Mouse (Mus musculus): ENCODE results near the gene Trmt1l. TPM values are rescaled to one million over a fixed set of nuclear protein-coding genes. Genes with fewer than 3 reads are reported as not detected.
A peak's percentile ranks its signal among the peaks of the same experiment; 100 is the strongest.

Gene Trmt1l
- polyA plus RNA-seq (2015; fragmentation: Nextera tagmentation; extraction: Ambion mirVana), result 51.8 and 56.0 TPM in 2 replicates

GRCm38 (mm10) chr1:151428263-151429221 lies at the start of gene Trmt1l, which contains the start of gene Swt1:
Gene Trmt1l, plus strand, starts transcription at chr1:151428542.
Gene Swt1, minus strand, starts transcription at chr1:151428455.
- ATAC-seq, result peak; percentile 100
- peak within 1 kb of the TSS; percentile 96 for H3K27ac ChIP-seq
- peaks cover 30% of the 10 kb centered on the region for H3K4me1 ChIP-seq (replicated peaks)
- H3K9me3 ChIP-seq, result no peaks in the 10 kb centered on the region
- peak within 1 kb of the TSS; percentile 94 for H3K4me3 ChIP-seq (replicated peaks)
- no peaks in the 10 kb centered on the region for H3K27me3 ChIP-seq
- peak within 1 kb of the TSS; percentile 71 for H3K4me2 ChIP-seq (replicated peaks)
- peak within 1 kb of the TSS; percentile 96 for H3K9ac ChIP-seq (replicated peaks)
- WGBS, result 0% methylated on average over 74 of the region's 74 CpGs
- no peaks in the 10 kb centered on the region for H3K36me3 ChIP-seq

- 95% methylated on average over 1 of the region's 1 CpGs for WGBS
- H3K27me3 ChIP-seq, result no peaks in the 10 kb centered on the region
- no peak for ATAC-seq
- no peak overlapping the region for H3K4me2 ChIP-seq (replicated peaks)
- H3K4me3 ChIP-seq (replicated peaks), result no peak overlapping the region
- no peak overlapping the region for H3K9ac ChIP-seq (replicated peaks)
- no peaks in the 10 kb centered on the region for H3K4me1 ChIP-seq (replicated peaks)
- H3K9me3 ChIP-seq, result no peaks in the 10 kb centered on the region
- H3K27ac ChIP-seq, result no peak overlapping the region
- peaks cover 18% of the 10 kb centered on the region for H3K36me3 ChIP-seq
These were observed 38.3 kb upstream of the Trmt1l start for GRCm38 (mm10) chr1:151390029-151390428.

GRCm38 (mm10) chr1:151409827-151410226 lies 18.5 kb upstream of the Trmt1l start:
- WGBS, result 94% methylated on average over 3 of the region's 3 CpGs
- Histone ChIP-seq H3K9me3 (no peaks in the 10 kb centered on the region), H3K4me3 (replicated peaks) (no peak overlapping the region), H3K27me3 (no peaks in the 10 kb centered on the region), H3K27ac (no peak overlapping the region), H3K9ac (replicated peaks) (no peak overlapping the region), H3K4me2 (replicated peaks) (no peak overlapping the region), H3K4me1 (replicated peaks) (no peaks in the 10 kb centered on the region), H3K36me3 (peaks cover 9% of the 10 kb centered on the region; the same call in 1 of the 2 replicates)
- ATAC-seq, result no peak

GRCm38 (mm10) chr1:151422178-151422577 lies 6.2 kb upstream of the Trmt1l start:
- Histone ChIP-seq H3K4me3 (replicated peaks) (no peak overlapping the region), H3K27me3 (no peaks in the 10 kb centered on the region), H3K9ac (replicated peaks) (no peak overlapping the region), H3K36me3 (peaks cover 24% of the 10 kb centered on the region), H3K4me2 (replicated peaks) (no peak overlapping the region), H3K27ac (no peak overlapping the region), H3K9me3 (no peaks in the 10 kb centered on the region), H3K4me1 (replicated peaks) (peaks cover 4% of the 10 kb centered on the region)
- ATAC-seq, result no peak
- 84% methylated on average over 3 of the region's 3 CpGs for WGBS

- no peaks in the 10 kb centered on the region for H3K9me3 ChIP-seq
- ATAC-seq, result no peak
- H3K36me3 ChIP-seq, result peaks cover 3% of the 10 kb centered on the region
- peak overlapping the region; percentile 94 for H3K4me3 ChIP-seq (replicated peaks)
- no peak overlapping the region for H3K27ac ChIP-seq
- H3K9ac ChIP-seq (replicated peaks), result peak overlapping the region; percentile 78; the same call in 1 of the 2 replicates
- peaks cover 30% of the 10 kb centered on the region for H3K4me1 ChIP-seq (replicated peaks)
- WGBS, result 34% methylated on average over 7 of the region's 7 CpGs
- peak overlapping the region; percentile 71 for H3K4me2 ChIP-seq (replicated peaks)
- H3K27me3 ChIP-seq, result no peaks in the 10 kb centered on the region
These were observed 1.3 kb upstream of the Trmt1l start for GRCm38 (mm10) chr1:151426947-151427600.

GRCm38 (mm10) chr1:151427888-151428262 lies 467 bp upstream of the Trmt1l start:
- Histone ChIP-seq H3K9ac (replicated peaks) (peak overlapping the region; percentile 78), H3K27me3 (no peaks in the 10 kb centered on the region), H3K9me3 (no peaks in the 10 kb centered on the region), H3K4me3 (replicated peaks) (peak overlapping the region; percentile 94), H3K36me3 (no peaks in the 10 kb centered on the region), H3K27ac (peak overlapping the region; percentile 47; the same call in 1 of the 2 replicates), H3K4me1 (replicated peaks) (peaks cover 30% of the 10 kb centered on the region), H3K4me2 (replicated peaks) (peak overlapping the region; percentile 71)
- WGBS, result under 1% methylated on average over 26 of the region's 26 CpGs
- ATAC-seq, result peak; percentile 83

GRCm38 (mm10) chr1:151429316-151429715 lies 974 bp downstream of the Trmt1l start:
- no peak for ATAC-seq
- no peaks in the 10 kb centered on the region for H3K27me3 ChIP-seq
- H3K4me1 ChIP-seq (replicated peaks), result peaks cover 30% of the 10 kb centered on the region
- peak overlapping the region; percentile 96 for H3K9ac ChIP-seq (replicated peaks)
- WGBS, result 45% methylated on average over 9 of the region's 9 CpGs
- peaks cover 6% of the 10 kb centered on the region for H3K36me3 ChIP-seq
- peak overlapping the region; percentile 94 for H3K4me3 ChIP-seq (replicated peaks)
- peak overlapping the region; percentile 71 for H3K4me2 ChIP-seq (replicated peaks)
- H3K9me3 ChIP-seq, result no peaks in the 10 kb centered on the region
- H3K27ac ChIP-seq, result peak overlapping the region; percentile 96; the same call in 1 of the 2 replicates

- no peaks in the 10 kb centered on the region for H3K9me3 ChIP-seq
- peaks cover 54% of the 10 kb centered on the region for H3K36me3 ChIP-seq
- no peak overlapping the region for H3K4me3 ChIP-seq (replicated peaks)
- no peak for ATAC-seq
- no peak overlapping the region for H3K9ac ChIP-seq (replicated peaks)
- no peak overlapping the region for H3K27ac ChIP-seq
- H3K4me2 ChIP-seq (replicated peaks), result no peak overlapping the region
- no peaks in the 10 kb centered on the region for H3K27me3 ChIP-seq
- H3K4me1 ChIP-seq (replicated peaks), result 0 out of 2 replicates have a peak, but pooled peaks cover 9% of the 10 kb centered on the region
- WGBS, result 97% methylated on average over 6 of the region's 6 CpGs
These were observed 7.1 kb downstream of the Trmt1l start for GRCm38 (mm10) chr1:151435431-151435830.

GRCm38 (mm10) chr1:151449866-151450265 lies 21.5 kb downstream of the Trmt1l start:
- ATAC-seq, result no peak
- Histone ChIP-seq H3K27ac (no peak overlapping the region), H3K4me3 (replicated peaks) (no peak overlapping the region), H3K9me3 (no peaks in the 10 kb centered on the region), H3K4me2 (replicated peaks) (no peak overlapping the region), H3K9ac (replicated peaks) (no peak overlapping the region), H3K27me3 (no peaks in the 10 kb centered on the region), H3K36me3 (peaks cover 75% of the 10 kb centered on the region), H3K4me1 (replicated peaks) (no peaks in the 10 kb centered on the region)
- 96% methylated on average over 10 of the region's 10 CpGs for WGBS

- H3K27ac ChIP-seq, result no peak overlapping the region
- no peak overlapping the region for H3K9ac ChIP-seq (replicated peaks)
- 80% methylated on average over 2 of the region's 2 CpGs for WGBS
- no peaks in the 10 kb centered on the region for H3K9me3 ChIP-seq
- ATAC-seq, result no peak
- no peaks in the 10 kb centered on the region for H3K4me1 ChIP-seq (replicated peaks)
- H3K4me3 ChIP-seq (replicated peaks), result no peak overlapping the region
- no peaks in the 10 kb centered on the region for H3K27me3 ChIP-seq
- no peak overlapping the region for H3K4me2 ChIP-seq (replicated peaks)
- peaks cover 70% of the 10 kb centered on the region for H3K36me3 ChIP-seq
These were observed 22.5 kb downstream of the Trmt1l start for GRCm38 (mm10) chr1:151450851-151451250.

- 97% methylated on average over 11 of the region's 11 CpGs for WGBS
- no peak overlapping the region for H3K4me3 ChIP-seq (replicated peaks)
- H3K36me3 ChIP-seq, result peaks cover 68% of the 10 kb centered on the region
- H3K27ac ChIP-seq, result no peak overlapping the region
- H3K27me3 ChIP-seq, result no peaks in the 10 kb centered on the region
- H3K9me3 ChIP-seq, result no peaks in the 10 kb centered on the region
- no peaks in the 10 kb centered on the region for H3K4me1 ChIP-seq (replicated peaks)
- H3K9ac ChIP-seq (replicated peaks), result no peak overlapping the region
- ATAC-seq, result no peak
- H3K4me2 ChIP-seq (replicated peaks), result no peak overlapping the region
These were observed 23.6 kb downstream of the Trmt1l start for GRCm38 (mm10) chr1:151451946-151452345.

GRCm38 (mm10) chr1:151457087-151457486 lies 28.7 kb downstream of the Trmt1l start:
- peaks cover 67% of the 10 kb centered on the region for H3K36me3 ChIP-seq
- ATAC-seq, result no peak
- H3K27ac ChIP-seq, result no peak overlapping the region
- H3K9ac ChIP-seq (replicated peaks), result no peak overlapping the region
- H3K4me1 ChIP-seq (replicated peaks), result no peaks in the 10 kb centered on the region
- H3K4me3 ChIP-seq (replicated peaks), result no peak overlapping the region
- WGBS, result 92% methylated on average over 5 of the region's 5 CpGs
- no peaks in the 10 kb centered on the region for H3K9me3 ChIP-seq
- H3K4me2 ChIP-seq (replicated peaks), result no peak overlapping the region
- no peaks in the 10 kb centered on the region for H3K27me3 ChIP-seq

Data from midbrain, embryonic 13.5 days (tissue).